Comparison of ENCODE assay signal across 8 mouse cellular contexts in genomic region chr19:4698205-4698677, GRCm38 (mm10). TPM values are rescaled to one million over a fixed set of nuclear protein-coding genes. Genes with fewer than 3 reads are reported as not detected.
DNase-seq lines count a peak whose midpoint lies in the region; ATAC-seq lines count a peak whose summit lies in the region.

Gene Gm960, minus strand, starts transcription at chr19:4698668.

- H3K4me1 ChIP-seq in erythroblast, embryonic 14.5 days (ENCODE audit: control insufficient read depth) = peaks cover 4% of the 10 kb centered on the region; the same call in 1 of the 2 replicates
- peaks cover 2% of the 10 kb centered on the region; the same call in 1 of the 2 replicates for H3K4me1 ChIP-seq in embryonic facial prominence, embryonic 11.5 days (ENCODE audit: control insufficient read depth, insufficient read depth, low read length)

- peaks cover 59% of the 10 kb centered on the region for H3K27me3 ChIP-seq in erythroblast, embryonic 14.5 days (ENCODE audit: control insufficient read depth)
- H3K27me3 ChIP-seq in embryonic facial prominence, embryonic 11.5 days (ENCODE audit: control insufficient read depth, insufficient read depth, low read length) = peaks cover 25% of the 10 kb centered on the region

- peak within 1 kb of the TSS; percentile 14 for H3K4me3 ChIP-seq in erythroblast, embryonic 14.5 days (replicated peaks)
- peak within 1 kb of the TSS; percentile 51 for H3K4me3 ChIP-seq in embryonic facial prominence, embryonic 11.5 days (ENCODE audit: low read depth, low read length)

- no peaks in the 10 kb centered on the region for H3K36me3 ChIP-seq in erythroblast, embryonic 14.5 days (ENCODE audit: control insufficient read depth)
- H3K36me3 ChIP-seq in embryonic facial prominence, embryonic 11.5 days (replicated peaks; ENCODE audit: control insufficient read depth, insufficient read depth, low read depth, low read length) = no peaks in the 10 kb centered on the region

- H3K4me2 ChIP-seq in embryonic facial prominence, embryonic 11.5 days (ENCODE audit: low read depth, low read length) = peak within 1 kb of the TSS; percentile 90

- H3K27ac ChIP-seq in embryonic facial prominence, embryonic 11.5 days (replicated peaks; ENCODE audit: low read depth, low read length) = no peak within 1 kb of the TSS

- no peak for ATAC-seq in erythroblast, adult 5-6 weeks (replicated peaks; ENCODE audit: low FRiP score, poor library complexity, severe bottlenecking)
- peak; percentile 67 for ATAC-seq in embryonic facial prominence, embryonic 11.5 days (replicated peaks; ENCODE audit: insufficient number of reproducible peaks, low FRiP score, low TSS enrichment, low read depth)

- no peaks in the 10 kb centered on the region for H3K9me3 ChIP-seq in erythroblast, embryonic 14.5 days (ENCODE audit: control insufficient read depth, low read length)
- no peaks in the 10 kb centered on the region for H3K9me3 ChIP-seq in embryonic facial prominence, embryonic 11.5 days (replicated peaks; ENCODE audit: control insufficient read depth, low read length)

- peak within 1 kb of the TSS; percentile 57 for H3K9ac ChIP-seq in embryonic facial prominence, embryonic 11.5 days (replicated peaks; ENCODE audit: low read length)

- DNase-seq in embryonic facial prominence, embryonic 11.5 days (ENCODE audit: low spot score) = peak; percentile 68
- peak; percentile 33 for DNase-seq in heart, adult 8-10 months (ENCODE audit: low spot score)
- peak; percentile 61 to 65 for DNase-seq in kidney, adult 8-10 months
- peak; percentile 61 for DNase-seq in liver
- peak; percentile 15 to 23 for DNase-seq in natural killer cell, adult 2 months (ENCODE audit: low spot score in 2 of 2)
- DNase-seq in testis, postnatal 10 days (ENCODE audit: low spot score) = peak; percentile 89

- under 1% methylated on average over 39 of the region's 40 CpGs for WGBS in embryonic facial prominence, embryonic 11.5 days

RNA-seq across cellular contexts. Expression of gene Gm960, which starts in this region (rescaled TPM):
- polyA plus RNA-seq in erythroblast, embryonic 14.5 days (2012) = 0.18 TPM in 1 of 2 replicates, not detected in the other
- total RNA-seq in erythroblast, adult 5-6 weeks (2015; ENCODE audit: low replicate concordance) = not detected in 2 replicates
- total RNA-seq in erythroblast, adult 5-6 weeks (2017; ENCODE audit: low replicate concordance) = 0.56 TPM in 1 of 2 replicates, not detected in the other
- 3.7 and 4.4 TPM in 2 replicates for polyA plus RNA-seq in embryonic facial prominence, embryonic 11.5 days (2014; fragmentation: Nextera tagmentation; extraction: Ambion mirVana)
- not detected for total RNA-seq in heart, adult 8-10 months (2022)

Comparison
In these comparisons a context has a peak if more than half of its experiments do, and no peak if none do; other contexts are left out.
1. Peak in DNase-seq in heart, adult 8-10 months; RNA of the gene not detected or under 1 TPM.
2. DNase-seq: peak in every context shown above with its lines; median percentile 89 in testis, postnatal 10 days; 68 in embryonic facial prominence, embryonic 11.5 days; 63 in kidney, adult 8-10 months; 61 in liver; 33 in heart, adult 8-10 months; 19 in natural killer cell, adult 2 months.